19 mouse cellular contexts compared by ENCODE assay signal in genomic region chr1:158295270-158295669, GRCm38 (mm10).
DNase-seq lines count a peak whose midpoint lies in the region; ATAC-seq and TF ChIP-seq lines count a peak whose summit lies in the region.
"Had no signal": no experiment of that assay in that cellular context is flagged by ENCODE, and none has a peak within 500 bp of the region (broad histone marks: within the 10 kb centered on the region; RNA-seq: fewer than 3 reads in every experiment).

No protein-coding gene starts in this region.

- peak; percentile 57 for ATAC-seq in forebrain, embryonic 15.5 days (replicated peaks)
- no peak for ATAC-seq in forebrain, postnatal 0 days
- peak; percentile 32; the same call in 1 of the 2 replicates for ATAC-seq in hindbrain, embryonic 16.5 days
- no peak for ATAC-seq in hindbrain, embryonic 11.5 days (ENCODE audit: low FRiP score)
- ATAC-seq in neural tube, embryonic 12.5 days (ENCODE audit: low FRiP score, low read depth) = 0 out of 2 replicates have a peak, but pooled peaks have one; percentile 21
- ATAC-seq in neural tube, embryonic 15.5 days (ENCODE audit: low FRiP score) = no peak
- ATAC-seq: activated CD4-positive, CD25-positive, alpha-beta regulatory T cell, adult 4 months; intestine, embryonic 15.5 days; lung, postnatal 0 days had no signal

- no peak overlapping the region for H3K4me2 ChIP-seq in forebrain, embryonic 15.5 days (replicated peaks)
- no peak overlapping the region for H3K4me2 ChIP-seq in forebrain, postnatal 0 days (ENCODE audit: low read depth)
- no peak overlapping the region for H3K4me2 ChIP-seq in hindbrain, embryonic 16.5 days (ENCODE audit: low read length)
- H3K4me2 ChIP-seq in hindbrain, embryonic 11.5 days (replicated peaks; ENCODE audit: low read depth, low read length) = no peak overlapping the region
- no peak overlapping the region for H3K4me2 ChIP-seq in neural tube, embryonic 12.5 days (replicated peaks)
- no peak overlapping the region for H3K4me2 ChIP-seq in neural tube, embryonic 15.5 days
- H3K4me2 ChIP-seq: intestine, embryonic 15.5 days; neural tube, embryonic 13.5 days had no signal

- DNase-seq in forebrain, postnatal 0 days = no peak
- DNase-seq in hindbrain, embryonic 11.5 days (ENCODE audit: low spot score) = no peak
- no peak for DNase-seq in retina, postnatal 1 day
- DNase-seq: adrenal gland, postnatal 10 days; gastrocnemius, adult 2 months; heart, adult 11 months; heart, postnatal 36 days; kidney, adult 9 months; spleen, adult 18-20 months; thymus, postnatal 36 days had no signal

- H3K27ac ChIP-seq in forebrain, embryonic 15.5 days (replicated peaks) = no peak overlapping the region
- no peak overlapping the region for H3K27ac ChIP-seq in forebrain, postnatal 0 days (ENCODE audit: low read depth, low read length)
- no peak overlapping the region for H3K27ac ChIP-seq in hindbrain, embryonic 16.5 days (ENCODE audit: low read depth, low read length)
- no peak overlapping the region for H3K27ac ChIP-seq in hindbrain, embryonic 11.5 days (ENCODE audit: low read depth, low read length)
- no peak overlapping the region for H3K27ac ChIP-seq in neural tube, embryonic 12.5 days
- no peak overlapping the region for H3K27ac ChIP-seq in neural tube, embryonic 15.5 days (replicated peaks)
- H3K27ac ChIP-seq: gastrocnemius, adult 2 months; intestine, embryonic 15.5 days; liver, embryonic 14.5 days; neural tube, embryonic 13.5 days had no signal

- peaks cover 16% of the 10 kb centered on the region for H3K4me1 ChIP-seq in forebrain, embryonic 15.5 days
- H3K4me1 ChIP-seq in forebrain, postnatal 0 days (ENCODE audit: insufficient read depth) = no peaks in the 10 kb centered on the region
- peaks cover 7% of the 10 kb centered on the region; the same call in 1 of the 2 replicates for H3K4me1 ChIP-seq in hindbrain, embryonic 16.5 days (ENCODE audit: control insufficient read depth, insufficient read depth, low read depth, low read length)
- H3K4me1 ChIP-seq in hindbrain, embryonic 11.5 days (replicated peaks; ENCODE audit: control insufficient read depth, insufficient read depth, low read length) = no peaks in the 10 kb centered on the region
- peaks cover 6% of the 10 kb centered on the region for H3K4me1 ChIP-seq in neural tube, embryonic 12.5 days
- peaks cover 9% of the 10 kb centered on the region for H3K4me1 ChIP-seq in neural tube, embryonic 15.5 days
- H3K4me1 ChIP-seq: intestine, embryonic 15.5 days had no signal

- H3K27me3 ChIP-seq in forebrain, embryonic 15.5 days = no peaks in the 10 kb centered on the region
- H3K27me3 ChIP-seq in forebrain, postnatal 0 days (ENCODE audit: insufficient read depth, low read length) = no peaks in the 10 kb centered on the region
- no peaks in the 10 kb centered on the region for H3K27me3 ChIP-seq in hindbrain, embryonic 16.5 days (replicated peaks; ENCODE audit: control insufficient read depth, insufficient read depth, low read length)
- no peaks in the 10 kb centered on the region for H3K27me3 ChIP-seq in hindbrain, embryonic 11.5 days (ENCODE audit: control insufficient read depth, insufficient read depth, low read length)
- H3K27me3 ChIP-seq in neural tube, embryonic 12.5 days (replicated peaks) = no peaks in the 10 kb centered on the region
- no peaks in the 10 kb centered on the region for H3K27me3 ChIP-seq in neural tube, embryonic 15.5 days (replicated peaks)
- H3K27me3 ChIP-seq: intestine, embryonic 15.5 days had no signal

- no peak overlapping the region for H3K9ac ChIP-seq in forebrain, embryonic 15.5 days (replicated peaks)
- no peak overlapping the region for H3K9ac ChIP-seq in forebrain, postnatal 0 days
- no peak overlapping the region for H3K9ac ChIP-seq in hindbrain, embryonic 16.5 days (ENCODE audit: low read depth, low read length)
- H3K9ac ChIP-seq in hindbrain, embryonic 11.5 days (ENCODE audit: low read depth, low read length) = no peak overlapping the region
- no peak overlapping the region for H3K9ac ChIP-seq in neural tube, embryonic 12.5 days
- H3K9ac ChIP-seq in neural tube, embryonic 15.5 days (replicated peaks) = no peak overlapping the region
- H3K9ac ChIP-seq: intestine, embryonic 15.5 days; liver, embryonic 14.5 days; neural tube, embryonic 13.5 days had no signal

- H3K4me3 ChIP-seq in forebrain, embryonic 15.5 days = no peak overlapping the region
- no peak overlapping the region for H3K4me3 ChIP-seq in forebrain, postnatal 0 days (ENCODE audit: low read depth, low read length)
- H3K4me3 ChIP-seq in hindbrain, embryonic 16.5 days (ENCODE audit: low read length) = no peak overlapping the region
- H3K4me3 ChIP-seq in hindbrain, embryonic 11.5 days (ENCODE audit: low read depth, low read length) = no peak overlapping the region
- H3K4me3 ChIP-seq in neural tube, embryonic 12.5 days = no peak overlapping the region
- no peak overlapping the region for H3K4me3 ChIP-seq in neural tube, embryonic 15.5 days (replicated peaks)
- H3K4me3 ChIP-seq: gastrocnemius, adult 2 months; intestine, embryonic 15.5 days; neural tube, embryonic 13.5 days had no signal

- TF ChIP-seq CTCF in forebrain, postnatal 0 days (IDR thresholded peaks at IDR 0.05; ENCODE audit: low read depth) = no peak

- 40% methylated on average over 16 of the region's 16 CpGs for WGBS in forebrain, embryonic 15.5 days
- 46% methylated on average over 16 of the region's 16 CpGs for WGBS in forebrain, postnatal 0 days
- 26% methylated on average over 16 of the region's 16 CpGs for WGBS in hindbrain, embryonic 16.5 days
- WGBS in hindbrain, embryonic 11.5 days = 27% methylated on average over 16 of the region's 16 CpGs
- WGBS in neural tube, embryonic 12.5 days = 46% methylated on average over 16 of the region's 16 CpGs
- 57% methylated on average over 16 of the region's 16 CpGs for WGBS in neural tube, embryonic 15.5 days

- H3K36me3 ChIP-seq in forebrain, embryonic 15.5 days = no peaks in the 10 kb centered on the region
- no peaks in the 10 kb centered on the region for H3K36me3 ChIP-seq in forebrain, postnatal 0 days (ENCODE audit: insufficient read depth)
- H3K36me3 ChIP-seq in hindbrain, embryonic 16.5 days (ENCODE audit: control insufficient read depth, insufficient read depth, low read length) = no peaks in the 10 kb centered on the region
- H3K36me3 ChIP-seq in hindbrain, embryonic 11.5 days (ENCODE audit: control insufficient read depth, insufficient read depth, low read length) = no peaks in the 10 kb centered on the region
- no peaks in the 10 kb centered on the region for H3K36me3 ChIP-seq in neural tube, embryonic 12.5 days
- H3K36me3 ChIP-seq in neural tube, embryonic 15.5 days = no peaks in the 10 kb centered on the region
- H3K36me3 ChIP-seq: intestine, embryonic 15.5 days; neural tube, embryonic 13.5 days had no signal

- H3K9me3 ChIP-seq in forebrain, embryonic 15.5 days = no peaks in the 10 kb centered on the region
- no peaks in the 10 kb centered on the region for H3K9me3 ChIP-seq in forebrain, postnatal 0 days (ENCODE audit: low read length)
- H3K9me3 ChIP-seq in hindbrain, embryonic 16.5 days (ENCODE audit: control insufficient read depth, low read length) = no peaks in the 10 kb centered on the region
- no peaks in the 10 kb centered on the region for H3K9me3 ChIP-seq in hindbrain, embryonic 11.5 days (ENCODE audit: control insufficient read depth, low read length)
- no peaks in the 10 kb centered on the region for H3K9me3 ChIP-seq in neural tube, embryonic 12.5 days
- H3K9me3 ChIP-seq in neural tube, embryonic 15.5 days (replicated peaks) = no peaks in the 10 kb centered on the region
- H3K9me3 ChIP-seq: intestine, embryonic 15.5 days; neural tube, embryonic 13.5 days had no signal

Comparison
In these comparisons a context has a peak if more than half of its experiments do, and no peak if none do; other contexts are left out.
1. ATAC-seq: peak in forebrain, embryonic 15.5 days (single experiment), hindbrain, embryonic 16.5 days (single experiment) and neural tube, embryonic 12.5 days (single experiment); none in forebrain, postnatal 0 days (single experiment), hindbrain, embryonic 11.5 days (single experiment) and neural tube, embryonic 15.5 days (single experiment).